ENCODE assay signal across 8 mouse cellular contexts in the genomic region with DNA sequence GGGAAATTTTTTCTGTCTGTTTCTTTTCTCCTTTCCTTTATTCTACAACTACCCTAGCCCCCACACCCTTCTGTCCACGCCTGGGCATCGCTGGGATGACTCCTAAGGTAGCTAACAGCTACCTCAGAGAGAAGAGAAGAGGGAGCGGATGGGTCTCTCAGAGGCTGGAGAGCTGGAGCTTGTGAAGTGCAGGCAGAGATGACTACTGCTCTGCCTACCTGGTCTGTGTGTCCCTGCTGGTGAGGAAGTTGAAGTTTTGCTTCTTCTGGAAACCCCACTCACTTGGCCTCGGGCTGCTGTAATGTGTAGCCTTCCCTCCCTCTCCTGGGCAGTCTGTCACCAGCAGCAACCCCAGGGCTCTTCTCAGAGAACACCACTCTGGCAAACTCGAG. TPM values are rescaled to one million over a fixed set of nuclear protein-coding genes. Genes with fewer than 3 reads are reported as not detected.
A peak's percentile ranks its signal among the peaks of the same experiment; 100 is the strongest.
DNase-seq lines count a peak whose midpoint lies in the region; ATAC-seq and TF ChIP-seq lines count a peak whose summit lies in the region.

No protein-coding gene starts in this region.

- peak; percentile 47; the same call in 1 of the 2 replicates for ATAC-seq in limb, embryonic 12.5 days (ENCODE audit: insufficient number of reproducible peaks, insufficient read depth, low FRiP score, low TSS enrichment, low read depth)
- ATAC-seq in midbrain, embryonic 14.5 days (ENCODE audit: low FRiP score, low TSS enrichment) = no peak
- no peak for ATAC-seq in megakaryocyte-erythroid progenitor cell, adult 5-6 weeks (replicated peaks; ENCODE audit: low FRiP score, low TSS enrichment, poor library complexity, severe bottlenecking)

- H3K9me3 ChIP-seq in limb, embryonic 12.5 days = 0 out of 2 replicates have a peak, but pooled peaks cover 4% of the 10 kb centered on the region
- H3K9me3 ChIP-seq in midbrain, embryonic 14.5 days (ENCODE audit: control insufficient read depth, low read length) = no peaks in the 10 kb centered on the region

- peak overlapping the region; percentile 36 for H3K4me2 ChIP-seq in limb, embryonic 12.5 days
- H3K4me2 ChIP-seq in midbrain, embryonic 14.5 days (ENCODE audit: low read length) = no peak overlapping the region

- peaks cover 5% of the 10 kb centered on the region; the same call in 1 of the 2 replicates for H3K4me1 ChIP-seq in embryonic fibroblast, embryonic 13.5 days (ENCODE audit: control insufficient read depth, insufficient read depth, low read length)
- H3K4me1 ChIP-seq in limb, embryonic 12.5 days (replicated peaks) = peaks cover 13% of the 10 kb centered on the region
- 0 out of 2 replicates have a peak, but pooled peaks cover 4% of the 10 kb centered on the region for H3K4me1 ChIP-seq in midbrain, embryonic 14.5 days (ENCODE audit: control insufficient read depth, insufficient read depth, low read length)

- H3K27me3 ChIP-seq in limb, embryonic 12.5 days = no peaks in the 10 kb centered on the region
- H3K27me3 ChIP-seq in midbrain, embryonic 14.5 days (ENCODE audit: control insufficient read depth, insufficient read depth, low read length) = no peaks in the 10 kb centered on the region

- no peak for TF ChIP-seq POLR2A in embryonic fibroblast, embryonic 13.5 days (IDR thresholded peaks at IDR 0.05; ENCODE audit: low read depth, low read length)

- peak overlapping the region; percentile 40 for H3K9ac ChIP-seq in limb, embryonic 12.5 days (replicated peaks)
- no peak overlapping the region for H3K9ac ChIP-seq in midbrain, embryonic 14.5 days (replicated peaks; ENCODE audit: low read length)

- no peak for TF ChIP-seq CTCF in gastrocnemius, adult 2 months (IDR thresholded peaks at IDR 0.05)
- no peak for TF ChIP-seq CTCF in embryonic fibroblast, embryonic 13.5 days (IDR thresholded peaks at IDR 0.05; ENCODE audit: borderline replicate concordance, insufficient read depth, low read length)

- intact Hi-C loops in gastrocnemius, adult 2 months (cut with DNase I) = no loop called here

- peak overlapping the region; percentile 68 for H3K4me3 ChIP-seq in gastrocnemius, adult 2 months
- no peak overlapping the region for H3K4me3 ChIP-seq in embryonic fibroblast, embryonic 13.5 days (ENCODE audit: insufficient read depth, low read length)
- no peak overlapping the region for H3K4me3 ChIP-seq in limb, embryonic 12.5 days (replicated peaks)
- H3K4me3 ChIP-seq in midbrain, embryonic 14.5 days (replicated peaks; ENCODE audit: low read depth, low read length) = no peak overlapping the region

- H3K36me3 ChIP-seq in limb, embryonic 12.5 days = no peaks in the 10 kb centered on the region
- H3K36me3 ChIP-seq in midbrain, embryonic 14.5 days (ENCODE audit: control insufficient read depth, insufficient read depth, low read length) = no peaks in the 10 kb centered on the region

- DNase-seq in gastrocnemius, adult 2 months = no peak
- DNase-seq in gastrocnemius, postnatal 25 days = no peak
- peak; percentile 79 for DNase-seq in A20 (ENCODE audit: low read depth, low spot score)
- DNase-seq in midbrain, embryonic 14.5 days = no peak
- DNase-seq in layer of hippocampus, postnatal 25 days (ENCODE audit: extremely low spot score in 1 of 2, low spot score in 1 of 2) = no peak

- peak overlapping the region; percentile 92 for H3K27ac ChIP-seq in gastrocnemius, adult 2 months
- peak overlapping the region; percentile 99 for H3K27ac ChIP-seq in embryonic fibroblast, embryonic 13.5 days (ENCODE audit: insufficient read depth, low read length)
- peak overlapping the region; percentile 69 for H3K27ac ChIP-seq in limb, embryonic 12.5 days
- 0 out of 2 replicates have a peak overlapping the region, but pooled peaks have one; percentile 22 for H3K27ac ChIP-seq in midbrain, embryonic 14.5 days (replicated peaks; ENCODE audit: low read depth, low read length)

- 43% methylated on average over 5 of the region's 5 CpGs for WGBS in limb, embryonic 12.5 days
- 44% methylated on average over 5 of the region's 5 CpGs for WGBS in midbrain, embryonic 14.5 days

RNA-seq across cellular contexts. Expression of a gene that starts 25.6 kb away (rescaled TPM):
- total RNA-seq in gastrocnemius, adult 2 months (2021) = 1,000 to 10,000 TPM; 2,168 to 2,432 TPM
- 1,000 to 10,000 TPM; 1,951 to 1,957 TPM for total RNA-seq in gastrocnemius, postnatal 25 days (2021)
- polyA plus RNA-seq in embryonic fibroblast, embryonic 13.5 days (2011; ENCODE audit: insufficient read length, low read depth, missing spikeins) = 1,225 and 1,491 TPM in 2 replicates
- 1,334 and 1,385 TPM in 2 replicates for polyA plus RNA-seq in limb, embryonic 12.5 days (2016; fragmentation: Nextera tagmentation; extraction: Ambion mirVana)
- polyA plus RNA-seq in midbrain, embryonic 14.5 days (2014; fragmentation: Nextera tagmentation; extraction: Ambion mirVana) = 1,308 and 1,477 TPM in 2 replicates
- 1,910 and 1,948 TPM in 2 replicates for total RNA-seq in megakaryocyte-erythroid progenitor cell, adult 5-6 weeks (2014; fragmentation: Nextera tagmentation)
- total RNA-seq in megakaryocyte-erythroid progenitor cell, adult 5-6 weeks (2017) = 775 and 886 TPM in 2 replicates
- total RNA-seq in layer of hippocampus, postnatal 25 days (2021) = 1,000 to 10,000 TPM; 2,794 to 3,082 TPM

RNA-seq across cellular contexts. Expression of a gene that starts 46.6 kb away (rescaled TPM):
- total RNA-seq in gastrocnemius, adult 2 months (2021) = under 1 TPM; 0.28 to 0.46 TPM
- under 1 TPM; 0.21 to 0.26 TPM for total RNA-seq in gastrocnemius, postnatal 25 days (2021)
- polyA plus RNA-seq in embryonic fibroblast, embryonic 13.5 days (2011; ENCODE audit: insufficient read length, low read depth, missing spikeins) = 0.33 and 0.60 TPM in 2 replicates
- 2.2 and 2.3 TPM in 2 replicates for polyA plus RNA-seq in limb, embryonic 12.5 days (2016; fragmentation: Nextera tagmentation; extraction: Ambion mirVana)
- polyA plus RNA-seq in midbrain, embryonic 14.5 days (2014; fragmentation: Nextera tagmentation; extraction: Ambion mirVana) = 2.1 and 2.5 TPM in 2 replicates
- total RNA-seq in megakaryocyte-erythroid progenitor cell, adult 5-6 weeks (2014; fragmentation: Nextera tagmentation) = not detected in 2 replicates
- not detected in 2 replicates for total RNA-seq in megakaryocyte-erythroid progenitor cell, adult 5-6 weeks (2017)
- total RNA-seq in layer of hippocampus, postnatal 25 days (2021) = under 1 TPM; 0.85 to 0.96 TPM

RNA-seq across cellular contexts. Expression of a gene that starts 46.7 kb away (rescaled TPM):
- total RNA-seq in gastrocnemius, adult 2 months (2021) = 1 to 10 TPM; 4.0 to 4.7 TPM
- 1 to 10 TPM; 6.0 to 6.5 TPM for total RNA-seq in gastrocnemius, postnatal 25 days (2021)
- 6.5 and 18.2 TPM in 2 replicates for polyA plus RNA-seq in embryonic fibroblast, embryonic 13.5 days (2011; ENCODE audit: insufficient read length, low read depth, missing spikeins)
- 32.0 and 35.8 TPM in 2 replicates for polyA plus RNA-seq in limb, embryonic 12.5 days (2016; fragmentation: Nextera tagmentation; extraction: Ambion mirVana)
- 13.3 and 19.2 TPM in 2 replicates for polyA plus RNA-seq in midbrain, embryonic 14.5 days (2014; fragmentation: Nextera tagmentation; extraction: Ambion mirVana)
- 16.1 and 23.6 TPM in 2 replicates for total RNA-seq in megakaryocyte-erythroid progenitor cell, adult 5-6 weeks (2014; fragmentation: Nextera tagmentation)
- total RNA-seq in megakaryocyte-erythroid progenitor cell, adult 5-6 weeks (2017) = 6.0 and 20.1 TPM in 2 replicates
- total RNA-seq in layer of hippocampus, postnatal 25 days (2021) = 1 to 10 TPM; 9.3 TPM

RNA-seq across cellular contexts. Expression of a gene that starts 55.5 kb away (rescaled TPM):
- total RNA-seq in gastrocnemius, adult 2 months (2021) = 1 to 10 TPM; 2.1 to 2.7 TPM
- 1 to 10 TPM; 4.5 to 4.7 TPM for total RNA-seq in gastrocnemius, postnatal 25 days (2021)
- polyA plus RNA-seq in embryonic fibroblast, embryonic 13.5 days (2011; ENCODE audit: insufficient read length, low read depth, missing spikeins) = 48.6 and 65.9 TPM in 2 replicates
- 140 and 148 TPM in 2 replicates for polyA plus RNA-seq in limb, embryonic 12.5 days (2016; fragmentation: Nextera tagmentation; extraction: Ambion mirVana)
- 18.1 and 21.7 TPM in 2 replicates for polyA plus RNA-seq in midbrain, embryonic 14.5 days (2014; fragmentation: Nextera tagmentation; extraction: Ambion mirVana)
- total RNA-seq in megakaryocyte-erythroid progenitor cell, adult 5-6 weeks (2014; fragmentation: Nextera tagmentation) = 147 and 222 TPM in 2 replicates
- total RNA-seq in megakaryocyte-erythroid progenitor cell, adult 5-6 weeks (2017) = 82.0 and 83.4 TPM in 2 replicates
- total RNA-seq in layer of hippocampus, postnatal 25 days (2021) = 10 to 100 TPM; 13.2 to 14.8 TPM

Comparison
In these comparisons a context has a peak if more than half of its experiments do, and no peak if none do; other contexts are left out.
1. H3K27ac ChIP-seq: peak in every context shown above with its lines; median percentile 99 in embryonic fibroblast, embryonic 13.5 days; 92 in gastrocnemius, adult 2 months; 69 in limb, embryonic 12.5 days; 22 in midbrain, embryonic 14.5 days.